Mouse (Mus musculus): ENCODE results near the gene Zfp651. TPM values are rescaled to one million over a fixed set of nuclear protein-coding genes. Genes with fewer than 3 reads are reported as not detected.

Zfp651 gene
- polyA plus RNA-seq, 1 experiment = 16.0 TPM

GRCm38 (mm10) chr9:121819073-121819770 lies 60.1 kb downstream of the Zfp651 start:
- Histone ChIP-seq H3K27me3 (ENCODE audit: control insufficient read depth, insufficient read depth, insufficient read length) (no peaks in the 10 kb centered on the region), H3K79me2 (ENCODE audit: control insufficient read depth, insufficient read depth) (no peaks in the 10 kb centered on the region), H3K79me3 (ENCODE audit: low read depth) (no peaks in the 10 kb centered on the region), H3K36me3 (ENCODE audit: control insufficient read depth, insufficient read depth) (no peaks in the 10 kb centered on the region), H3ac (ENCODE audit: control insufficient read depth, insufficient read length, low read depth) (no peak overlapping the region), H3K4me3 (ENCODE audit: insufficient read depth, poor library complexity, severe bottlenecking) (no peak overlapping the region)
- TF ChIP-seq MYOD1 (IDR thresholded peaks at IDR 0.05; ENCODE audit: control insufficient read depth, insufficient read length, low read depth) (no peak), MYOG (IDR thresholded peaks at IDR 0.05; ENCODE audit: control insufficient read depth, extremely low read depth, insufficient read length) (no peak), CEBPB (IDR thresholded peaks at IDR 0.05; ENCODE audit: low read depth) (no peak), CTCF (IDR thresholded peaks at IDR 0.05; ENCODE audit: control insufficient read depth, insufficient read depth, insufficient read length) (no peak), FOSL1 (IDR thresholded peaks at IDR 0.05; ENCODE audit: insufficient read depth, low read length, poor library complexity, severe bottlenecking) (no peak)

- no peaks in the 10 kb centered on the region for H3K79me2 ChIP-seq (ENCODE audit: control insufficient read depth, insufficient read depth)
- no peaks in the 10 kb centered on the region for H3K36me3 ChIP-seq (ENCODE audit: control insufficient read depth, insufficient read depth)
- TF ChIP-seq USF1 (IDR thresholded peaks at IDR 0.05; ENCODE audit: low read depth) (no peak), CEBPB (IDR thresholded peaks at IDR 0.05; ENCODE audit: low read depth) (no peak), FOSL1 (IDR thresholded peaks at IDR 0.05; ENCODE audit: insufficient read depth, low read length, poor library complexity, severe bottlenecking) (no peak), MAX (IDR thresholded peaks at IDR 0.05) (no peak), CTCF (IDR thresholded peaks at IDR 0.05; ENCODE audit: control insufficient read depth, insufficient read depth, insufficient read length) (no peak), MYOG (IDR thresholded peaks at IDR 0.05; ENCODE audit: control insufficient read depth, extremely low read depth, insufficient read length) (no peak), MYOD1 (IDR thresholded peaks at IDR 0.05; ENCODE audit: control insufficient read depth, insufficient read length, low read depth) (no peak)
- no peak overlapping the region for H3K4me3 ChIP-seq (ENCODE audit: insufficient read depth, poor library complexity, severe bottlenecking)
- no peaks in the 10 kb centered on the region for H3K79me3 ChIP-seq (ENCODE audit: low read depth)
- no peaks in the 10 kb centered on the region for H3K27me3 ChIP-seq (ENCODE audit: control insufficient read depth, insufficient read depth, insufficient read length)
- H3ac ChIP-seq (ENCODE audit: control insufficient read depth, insufficient read length, low read depth) = no peak overlapping the region
Observed at GRCm38 (mm10) chr9:121819771-121820471, 60.8 kb downstream of the Zfp651 start.

GRCm38 (mm10) chr9:121820765-121821164 lies 61.6 kb downstream of the Zfp651 start:
- H3ac ChIP-seq (ENCODE audit: control insufficient read depth, insufficient read length, low read depth) = no peak overlapping the region
- no peaks in the 10 kb centered on the region for H3K27me3 ChIP-seq (ENCODE audit: control insufficient read depth, insufficient read depth, insufficient read length)
- TF ChIP-seq FOSL1 (IDR thresholded peaks at IDR 0.05; ENCODE audit: insufficient read depth, low read length, poor library complexity, severe bottlenecking) (no peak), MYOG (IDR thresholded peaks at IDR 0.05; ENCODE audit: control insufficient read depth, extremely low read depth, insufficient read length) (no peak), CTCF (IDR thresholded peaks at IDR 0.05; ENCODE audit: control insufficient read depth, insufficient read depth, insufficient read length) (no peak), CEBPB (IDR thresholded peaks at IDR 0.05; ENCODE audit: low read depth) (no peak), MAX (IDR thresholded peaks at IDR 0.05) (no peak), MYOD1 (IDR thresholded peaks at IDR 0.05; ENCODE audit: control insufficient read depth, insufficient read length, low read depth) (no peak), USF1 (IDR thresholded peaks at IDR 0.05; ENCODE audit: low read depth) (no peak)
- H3K79me3 ChIP-seq (ENCODE audit: low read depth) = no peaks in the 10 kb centered on the region
- no peak overlapping the region for H3K4me3 ChIP-seq (ENCODE audit: insufficient read depth, poor library complexity, severe bottlenecking)
- no peaks in the 10 kb centered on the region for H3K79me2 ChIP-seq (ENCODE audit: control insufficient read depth, insufficient read depth)
- no peaks in the 10 kb centered on the region for H3K36me3 ChIP-seq (ENCODE audit: control insufficient read depth, insufficient read depth)

Other genes starting within 250 kb of the Zfp651 start
- gene Lyzl4, start 117.2 kb upstream of the Zfp651 start, polyA plus RNA-seq (2012; fragmentation: generic; extraction: Trizol) = not detected
- 0.19 TPM for gene Vipr1, start 116.6 kb upstream of the Zfp651 start, polyA plus RNA-seq (2012; fragmentation: generic; extraction: Trizol)
- 8.0 TPM for gene Sec22c, start 53.8 kb upstream of the Zfp651 start, polyA plus RNA-seq (2012; fragmentation: generic; extraction: Trizol)
- gene Ss18l2, start 49.0 kb upstream of the Zfp651 start, polyA plus RNA-seq (2012; fragmentation: generic; extraction: Trizol) = 44.7 TPM
- gene Nktr, start 40.2 kb upstream of the Zfp651 start, polyA plus RNA-seq (2012; fragmentation: generic; extraction: Trizol) = 10.7 TPM
- gene Klhl40, start 18.3 kb downstream of the Zfp651 start, polyA plus RNA-seq (2012; fragmentation: generic; extraction: Trizol) = 2.7 TPM
- 0.07 TPM for gene Hhatl, start 33.2 kb downstream of the Zfp651 start, polyA plus RNA-seq (2012; fragmentation: generic; extraction: Trizol)
- gene Ccdc13, start 80.1 kb downstream of the Zfp651 start, polyA plus RNA-seq (2012; fragmentation: generic; extraction: Trizol) = 0.12 TPM
- 55.5 TPM for gene Higd1a, start 99.0 kb downstream of the Zfp651 start, polyA plus RNA-seq (2012; fragmentation: generic; extraction: Trizol)
- not detected for gene Ackr2, start 139.0 kb downstream of the Zfp651 start, polyA plus RNA-seq (2012; fragmentation: generic; extraction: Trizol)
- gene Cyp8b1, start 157.0 kb downstream of the Zfp651 start, polyA plus RNA-seq (2012; fragmentation: generic; extraction: Trizol) = not detected
- not detected for gene Fam198a, start 191.7 kb downstream of the Zfp651 start, polyA plus RNA-seq (2012; fragmentation: generic; extraction: Trizol)
- 2.4 TPM for gene Pomgnt2, start 237.8 kb downstream of the Zfp651 start, polyA plus RNA-seq (2012; fragmentation: generic; extraction: Trizol)